Mouse (Mus musculus): ENCODE results near the gene Ap2a1.

DNA sequence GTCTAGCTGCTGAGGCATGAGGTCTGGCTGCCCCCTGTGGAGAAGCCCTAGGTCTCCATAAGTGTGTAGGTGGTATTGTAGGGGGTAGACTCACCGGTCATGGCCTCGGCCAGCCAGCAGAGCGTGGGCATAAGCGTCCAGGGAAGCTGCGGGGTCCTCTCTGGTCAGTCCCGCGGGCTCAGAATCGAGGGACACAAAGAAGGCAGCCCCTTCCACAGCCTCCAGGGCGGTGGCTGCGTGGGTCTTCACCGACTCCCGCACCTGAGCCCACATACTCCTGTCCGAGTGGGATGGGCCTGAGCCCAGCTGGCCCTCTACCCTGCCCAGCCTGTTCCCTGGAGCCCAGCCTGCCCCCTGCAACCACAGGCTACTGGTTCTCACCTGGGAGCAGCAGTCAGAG, 35.7 kb upstream of the Ap2a1 start:
- TF ChIP-seq CTCF (IDR thresholded peaks at IDR 0.05; ENCODE audit: control insufficient read depth, insufficient read depth, low read length) (no peak), POLR2A (IDR thresholded peaks at IDR 0.05; ENCODE audit: borderline replicate concordance, control insufficient read depth, low read depth, low read length) (no peak)

Data from bone marrow, adult 2 months (tissue).